Mouse (Mus musculus): Measurements from ENCODE around the gene Slx4. TPM values are rescaled to one million over a fixed set of nuclear protein-coding genes. Genes with fewer than 3 reads are reported as not detected.
A peak's percentile ranks its signal among the peaks of the same experiment; 100 is the strongest.
"Not testable (repeated sequence)": the region's sequence is repeated elsewhere in the genome, so short reads cannot be mapped to it uniquely, and the experiment has no call there.

Slx4 gene
- polyA plus RNA-seq, 1 experiment from 2014 or later, result 23.0 TPM

GRCm38 (mm10) chr16:3976251-3976671, 27.3 kb downstream of the Slx4 start, which contains the start of gene Nlrc3:
Gene Nlrc3, minus strand, starts transcription at chr16:3976632.
- no peak for DNase-seq (ENCODE audit: low spot score)
- 71% methylated on average over 4 of the region's 4 CpGs for WGBS
- ATAC-seq (ENCODE audit: low read depth), result no peak
- Histone ChIP-seq H3K4me1 (ENCODE audit: control insufficient read depth, insufficient read depth, low read length) (no peaks in the 10 kb centered on the region), H3K27ac (replicated peaks; ENCODE audit: low read depth, low read length) (no peak within 1 kb of the TSS), H3K9me3 (ENCODE audit: control insufficient read depth, low read length) (no peaks in the 10 kb centered on the region), H3K9ac (ENCODE audit: low read depth, low read length) (no peak within 1 kb of the TSS), H3K27me3 (replicated peaks; ENCODE audit: control insufficient read depth, insufficient read depth, low read length) (no peaks in the 10 kb centered on the region), H3K36me3 (ENCODE audit: control insufficient read depth, insufficient read depth, low read length) (peaks cover 39% of the 10 kb centered on the region), H3K4me2 (ENCODE audit: low read depth, low read length) (no peak within 1 kb of the TSS), H3K4me3 (ENCODE audit: low read depth, low read length) (no peak within 1 kb of the TSS)

GRCm38 (mm10) chr16:3975658-3976057, 27.9 kb downstream of the Slx4 start:
- Histone ChIP-seq H3K4me1 (ENCODE audit: control insufficient read depth, insufficient read depth, low read length) (no peaks in the 10 kb centered on the region), H3K36me3 (ENCODE audit: control insufficient read depth, insufficient read depth, low read length) (peaks cover 33% of the 10 kb centered on the region), H3K27me3 (replicated peaks; ENCODE audit: control insufficient read depth, insufficient read depth, low read length) (no peaks in the 10 kb centered on the region), H3K27ac (replicated peaks; ENCODE audit: low read depth, low read length) (no peak overlapping the region), H3K4me3 (ENCODE audit: low read depth, low read length) (no peak overlapping the region), H3K4me2 (ENCODE audit: low read depth, low read length) (no peak overlapping the region), H3K9me3 (ENCODE audit: control insufficient read depth, low read length) (no peaks in the 10 kb centered on the region), H3K9ac (ENCODE audit: low read depth, low read length) (no peak overlapping the region)
- DNase-seq (ENCODE audit: low spot score) (no peak), ATAC-seq (ENCODE audit: low read depth) (no peak)
- WGBS, result 82% methylated on average over 7 of the region's 7 CpGs

DNA sequence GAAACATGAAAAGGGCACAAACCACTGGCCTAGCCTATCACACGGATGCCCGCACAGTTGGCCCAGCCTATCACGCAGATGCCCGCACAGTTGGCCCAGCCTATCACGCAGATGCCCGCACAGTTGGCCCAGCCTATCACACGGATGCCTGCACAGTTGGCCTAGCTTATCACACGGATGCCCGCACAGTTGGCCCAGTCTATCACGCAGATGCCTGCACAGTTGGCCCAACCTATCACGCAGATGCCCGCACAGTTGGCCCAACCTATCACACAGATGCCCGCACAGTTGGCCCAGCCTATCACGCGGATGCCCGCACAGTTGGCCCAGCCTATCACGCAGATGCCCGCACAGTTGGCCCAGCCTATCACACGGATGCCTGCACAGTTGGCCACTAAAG, 29.1 kb downstream of the Slx4 start:
- H3K4me1 ChIP-seq (ENCODE audit: control insufficient read depth, insufficient read depth, low read length); H3K9ac ChIP-seq (ENCODE audit: low read depth, low read length); H3K9me3 ChIP-seq (ENCODE audit: control insufficient read depth, low read length); H3K4me2 ChIP-seq (ENCODE audit: low read depth, low read length); DNase-seq (ENCODE audit: low spot score); H3K27me3 ChIP-seq (replicated peaks; ENCODE audit: control insufficient read depth, insufficient read depth, low read length); H3K4me3 ChIP-seq (ENCODE audit: low read depth, low read length); ATAC-seq (ENCODE audit: low read depth); H3K27ac ChIP-seq (replicated peaks; ENCODE audit: low read depth, low read length): not testable (repeated sequence)
- WGBS, result 87% methylated on average over 18 of the region's 19 CpGs
- peaks cover 21% of the 10 kb centered on the region for H3K36me3 ChIP-seq (ENCODE audit: control insufficient read depth, insufficient read depth, low read length)

GRCm38 (mm10) chr16:3965534-3965933, 38.0 kb downstream of the Slx4 start:
- ATAC-seq (ENCODE audit: low read depth) (no peak), DNase-seq (ENCODE audit: low spot score) (no peak)
- no peaks in the 10 kb centered on the region for H3K36me3 ChIP-seq (ENCODE audit: control insufficient read depth, insufficient read depth, low read length)
- H3K9me3 ChIP-seq (ENCODE audit: control insufficient read depth, low read length), result no peaks in the 10 kb centered on the region
- 69% methylated on average over 3 of the region's 3 CpGs for WGBS
- no peak overlapping the region for H3K4me3 ChIP-seq (ENCODE audit: low read depth, low read length)
- no peaks in the 10 kb centered on the region for H3K27me3 ChIP-seq (replicated peaks; ENCODE audit: control insufficient read depth, insufficient read depth, low read length)
- H3K27ac ChIP-seq (replicated peaks; ENCODE audit: low read depth, low read length), result no peak overlapping the region
- H3K4me1 ChIP-seq (ENCODE audit: control insufficient read depth, insufficient read depth, low read length), result no peaks in the 10 kb centered on the region
- no peak overlapping the region for H3K4me2 ChIP-seq (ENCODE audit: low read depth, low read length)
- H3K9ac ChIP-seq (ENCODE audit: low read depth, low read length), result no peak overlapping the region

DNA sequence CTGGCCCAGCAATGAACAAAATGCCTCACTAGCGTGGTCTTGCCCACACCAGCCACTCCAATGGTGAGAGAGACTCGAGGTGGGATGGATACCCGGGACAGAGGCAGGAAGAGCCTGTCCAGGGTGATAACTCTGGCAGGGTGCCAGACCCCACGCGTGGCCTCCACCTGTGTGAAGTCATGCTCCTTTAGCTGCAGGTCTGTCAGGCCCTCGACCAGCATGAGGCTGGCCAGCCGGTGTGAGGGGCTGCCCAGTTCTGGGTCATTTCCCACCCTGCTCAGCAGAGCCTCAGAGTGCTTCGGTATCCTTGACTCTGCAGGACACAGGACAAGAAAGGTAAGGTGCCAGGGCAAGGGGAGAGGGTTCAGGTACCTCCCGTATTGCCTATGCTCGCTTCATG, 38.6 kb downstream of the Slx4 start:
- WGBS, result 67% methylated on average over 10 of the region's 10 CpGs
- Histone ChIP-seq H3K36me3 (ENCODE audit: control insufficient read depth, insufficient read depth, low read length) (no peaks in the 10 kb centered on the region), H3K4me2 (ENCODE audit: low read depth, low read length) (no peak overlapping the region), H3K27ac (replicated peaks; ENCODE audit: low read depth, low read length) (no peak overlapping the region), H3K4me1 (ENCODE audit: control insufficient read depth, insufficient read depth, low read length) (no peaks in the 10 kb centered on the region), H3K9me3 (ENCODE audit: control insufficient read depth, low read length) (no peaks in the 10 kb centered on the region), H3K9ac (ENCODE audit: low read depth, low read length) (no peak overlapping the region), H3K27me3 (replicated peaks; ENCODE audit: control insufficient read depth, insufficient read depth, low read length) (no peaks in the 10 kb centered on the region), H3K4me3 (ENCODE audit: low read depth, low read length) (no peak overlapping the region)
- DNase-seq (ENCODE audit: low spot score), result no peak
- no peak for ATAC-seq (ENCODE audit: low read depth)

- no peaks in the 10 kb centered on the region for H3K4me1 ChIP-seq (ENCODE audit: control insufficient read depth, insufficient read depth, low read length)
- no peak overlapping the region for H3K27ac ChIP-seq (replicated peaks; ENCODE audit: low read depth, low read length)
- H3K4me2 ChIP-seq (ENCODE audit: low read depth, low read length), result no peak overlapping the region
- H3K9me3 ChIP-seq (ENCODE audit: control insufficient read depth, low read length), result no peaks in the 10 kb centered on the region
- ATAC-seq (ENCODE audit: low read depth) (no peak), DNase-seq (ENCODE audit: low spot score) (no peak)
- WGBS, result 63% methylated on average over 2 of the region's 2 CpGs
- no peak overlapping the region for H3K9ac ChIP-seq (ENCODE audit: low read depth, low read length)
- no peak overlapping the region for H3K4me3 ChIP-seq (ENCODE audit: low read depth, low read length)
- no peaks in the 10 kb centered on the region for H3K27me3 ChIP-seq (replicated peaks; ENCODE audit: control insufficient read depth, insufficient read depth, low read length)
- no peaks in the 10 kb centered on the region for H3K36me3 ChIP-seq (ENCODE audit: control insufficient read depth, insufficient read depth, low read length)
These were observed 44.3 kb downstream of the Slx4 start for GRCm38 (mm10) chr16:3959261-3959660.

DNA sequence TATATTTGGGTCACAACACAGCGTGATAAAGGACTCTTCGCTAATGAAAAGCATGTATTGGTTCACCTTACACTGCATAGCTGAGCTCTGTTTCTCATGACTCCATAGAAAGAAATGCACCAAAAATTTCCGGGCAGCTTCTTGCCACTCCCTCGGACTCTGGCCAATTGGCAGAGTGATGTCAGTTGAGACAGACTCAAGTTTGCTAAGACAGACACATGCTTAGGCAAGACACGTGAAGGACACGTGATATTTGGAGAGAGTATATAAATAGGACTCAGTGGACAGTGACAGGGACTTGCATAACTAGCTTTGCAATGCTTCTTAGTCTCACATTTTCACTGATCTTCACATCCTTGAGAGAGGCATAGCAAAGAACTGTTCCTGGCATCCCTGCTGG, 47.2 kb downstream of the Slx4 start:
- 80% methylated on average over 6 of the region's 6 CpGs for WGBS
- Histone ChIP-seq H3K27ac (replicated peaks; ENCODE audit: low read depth, low read length) (no peak overlapping the region), H3K4me3 (ENCODE audit: low read depth, low read length) (no peak overlapping the region), H3K27me3 (replicated peaks; ENCODE audit: control insufficient read depth, insufficient read depth, low read length) (no peaks in the 10 kb centered on the region), H3K4me2 (ENCODE audit: low read depth, low read length) (no peak overlapping the region), H3K4me1 (ENCODE audit: control insufficient read depth, insufficient read depth, low read length) (no peaks in the 10 kb centered on the region), H3K9ac (ENCODE audit: low read depth, low read length) (no peak overlapping the region), H3K9me3 (ENCODE audit: control insufficient read depth, low read length) (no peaks in the 10 kb centered on the region), H3K36me3 (ENCODE audit: control insufficient read depth, insufficient read depth, low read length) (no peaks in the 10 kb centered on the region)
- ATAC-seq (ENCODE audit: low read depth) (no peak), DNase-seq (ENCODE audit: low spot score) (peak; percentile 7)

DNA sequence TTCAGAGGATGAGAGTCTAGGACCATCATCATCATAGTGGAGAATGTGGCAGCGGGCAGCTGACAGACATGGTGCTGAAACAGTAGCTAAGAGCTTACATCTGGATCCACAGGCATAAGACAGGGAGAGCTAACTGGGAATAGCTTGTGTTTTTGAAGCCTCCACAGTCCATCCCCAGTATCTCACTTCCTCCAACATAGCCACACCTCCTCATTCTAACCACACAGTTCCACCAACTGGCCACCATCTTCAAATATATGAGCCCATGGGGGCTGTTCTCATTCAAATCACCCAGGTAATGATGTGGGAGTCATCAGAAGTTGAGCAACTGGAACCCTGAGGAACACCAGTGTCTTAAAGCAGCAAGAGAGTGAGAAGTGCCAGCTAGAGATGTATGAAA, 52.4 kb downstream of the Slx4 start:
- no peak for ATAC-seq (ENCODE audit: low read depth)
- Histone ChIP-seq H3K9me3 (ENCODE audit: control insufficient read depth, low read length) (no peaks in the 10 kb centered on the region), H3K4me2 (ENCODE audit: low read depth, low read length) (no peak overlapping the region)

GRCm38 (mm10) chr16:3934701-3935100, 68.9 kb downstream of the Slx4 start:
- no peak for DNase-seq (ENCODE audit: low spot score)

More for the DNA sequence above, 52.4 kb downstream of the Slx4 start:
- Histone ChIP-seq H3K9ac (ENCODE audit: low read depth, low read length) (no peak overlapping the region), H3K4me1 (ENCODE audit: control insufficient read depth, insufficient read depth, low read length) (no peaks in the 10 kb centered on the region), H3K27ac (replicated peaks; ENCODE audit: low read depth, low read length) (no peak overlapping the region), H3K36me3 (ENCODE audit: control insufficient read depth, insufficient read depth, low read length) (no peaks in the 10 kb centered on the region), H3K4me3 (ENCODE audit: low read depth, low read length) (no peak overlapping the region), H3K27me3 (replicated peaks; ENCODE audit: control insufficient read depth, insufficient read depth, low read length) (no peaks in the 10 kb centered on the region)
- DNase-seq (ENCODE audit: low spot score), result no peak
- 93% methylated on average over 1 of the region's 1 CpGs for WGBS

More at GRCm38 (mm10) chr16:3934701-3935100, 68.9 kb downstream of the Slx4 start:
- H3K9me3 ChIP-seq (ENCODE audit: control insufficient read depth, low read length), result no peaks in the 10 kb centered on the region
- H3K36me3 ChIP-seq (ENCODE audit: control insufficient read depth, insufficient read depth, low read length), result peaks cover 67% of the 10 kb centered on the region
- H3K4me1 ChIP-seq (ENCODE audit: control insufficient read depth, insufficient read depth, low read length), result no peaks in the 10 kb centered on the region
- no peak for ATAC-seq (ENCODE audit: low read depth)
- H3K4me3 ChIP-seq (ENCODE audit: low read depth, low read length), result no peak overlapping the region
- H3K27ac ChIP-seq (replicated peaks; ENCODE audit: low read depth, low read length), result no peak overlapping the region
- no peaks in the 10 kb centered on the region for H3K27me3 ChIP-seq (replicated peaks; ENCODE audit: control insufficient read depth, insufficient read depth, low read length)
- H3K4me2 ChIP-seq (ENCODE audit: low read depth, low read length), result no peak overlapping the region
- H3K9ac ChIP-seq (ENCODE audit: low read depth, low read length), result no peak overlapping the region
- WGBS, result 93% methylated on average over 4 of the region's 4 CpGs
